Mouse (Mus musculus) heart, postnatal 0 days (tissue): ENCODE data around the gene Sec14l5. TPM values are rescaled to one million over a fixed set of nuclear protein-coding genes. Genes with fewer than 3 reads are reported as not detected.
A peak's percentile ranks its signal among the peaks of the same experiment; 100 is the strongest.
"Not testable (repeated sequence)": the region's sequence is repeated elsewhere in the genome, so short reads cannot be mapped to it uniquely, and the experiment has no call there.

ENCODE experiments used
- ATAC-seq: fragments of 200-750 bp; cut with Nextera tagmentation; 2 replicates; pipeline ENCODE4 v1.8.0; 2017; ENCODE audit warnings: low read depth, moderate number of reproducible peaks, moderate library complexity; ENCODE audit not compliant: insufficient read depth
- DNase-seq: peaks from one replicate; pipeline ENCODE4 v3.0.0-alpha.2; 2016; ENCODE audit warnings: low spot score
- H3K27ac ChIP-seq: fragments of 300-500 bp; sonication (generic); 2 replicates; pipeline ENCODE4 v1.5.1; 2014; ENCODE audit warnings: low read depth, mild to moderate bottlenecking
- H3K27me3 ChIP-seq: fragments of 300-500 bp; sonication (generic); 2 replicates; pipeline ENCODE4 v1.6.1; 2014; ENCODE audit warnings: low read length, mixed read lengths; ENCODE audit not compliant: control insufficient read depth, insufficient read depth
- H3K36me3 ChIP-seq: fragments of 300-500 bp; sonication (generic); replicated peaks from 2 replicates; pipeline ENCODE4 v1.6.1; 2014; ENCODE audit warnings: low read length, mixed read lengths; ENCODE audit not compliant: control insufficient read depth, insufficient read depth
- H3K4me1 ChIP-seq: fragments of 300-500 bp; sonication (generic); 2 replicates; pipeline ENCODE4 v1.6.1; 2014; ENCODE audit warnings: antibody characterized with exemption; ENCODE audit not compliant: control insufficient read depth, insufficient read depth
- H3K4me2 ChIP-seq: fragments of 300-500 bp; sonication (generic); 2 replicates; pipeline ENCODE4 v1.6.1; 2014; ENCODE audit warnings: low read depth, mild to moderate bottlenecking, low read length, moderate library complexity
- H3K4me3 ChIP-seq: fragments of 300-500 bp; sonication (generic); 2 replicates; pipeline ENCODE4 v1.5.1; 2014; ENCODE audit warnings: low read depth, low read length
- H3K9ac ChIP-seq: fragments of 300-500 bp; sonication (generic); replicated peaks from 2 replicates; pipeline ENCODE4 v1.6.1; 2014; ENCODE audit warnings: low read depth, low read length, mixed read lengths
- H3K9me3 ChIP-seq: fragments of 300-500 bp; sonication (generic); replicated peaks from 2 replicates; pipeline ENCODE4 v1.6.1; 2016; ENCODE audit warnings: low read length; ENCODE audit not compliant: control insufficient read depth
- CTCF ChIP-seq: IDR thresholded peaks from 2 replicates; pipeline ENCODE4 v1.5.1; 2016; ENCODE audit warnings: antibody characterized with exemption, control low read depth, low read depth
- EP300 ChIP-seq: IDR thresholded peaks from 2 replicates; pipeline ENCODE4 v1.6.1; 2016; ENCODE audit warnings: antibody characterized with exemption, low read depth
- WGBS: fragments of 180-500 bp; shearing (Covaris S2); extraction: QIAGEN DNeasy Blood & Tissue Kit; methylation state at CpG from one replicate; pipeline ENCODE4 v1.1.7; 2014; 5-methylcytosine and 5-hydroxymethylcytosine counted together
- polyA plus RNA-seq: library from polyadenylated mRNA; unstranded; fragments of >200 nt; fragmentation: Nextera tagmentation; extraction: Ambion mirVana; gene quantifications from 2 replicates; pipeline ENCODE4 v1.2.1, GENCODE M21; 2015
- total RNA-seq: library from RNA; depleted of rRNA; stranded (reverse); fragments of >200 nt; gene quantifications from 2 replicates; pipeline ENCODE4 v1.2.3, GENCODE M21; 2014; ENCODE audit warnings: low replicate concordance

Sec14l5 gene
- total and polyA plus RNA-seq, 2 experiments from 2014 or later, result not detected

GRCm38 (mm10) chr16:5217341-5218133 is 70.6 kb downstream of the Sec14l5 start:
- H3K4me3 ChIP-seq, result no peak overlapping the region
- H3K27me3 ChIP-seq, result no peaks in the 10 kb centered on the region
- DNase-seq (no peak), ATAC-seq (no peak)
- H3K9ac ChIP-seq, result no peak overlapping the region
- 0 out of 2 replicates have a peak, but pooled peaks cover 4% of the 10 kb centered on the region for H3K4me1 ChIP-seq
- TF ChIP-seq CTCF (no peak), EP300 (no peak)
- WGBS, result 73% methylated on average over 5 of the region's 5 CpGs
- H3K9me3 ChIP-seq, result no peaks in the 10 kb centered on the region
- H3K4me2 ChIP-seq, result no peak overlapping the region
- no peak overlapping the region for H3K27ac ChIP-seq
- no peaks in the 10 kb centered on the region for H3K36me3 ChIP-seq

GRCm38 (mm10) chr16:5221403-5221802 is 74.5 kb downstream of the Sec14l5 start:
- ATAC-seq (no peak), DNase-seq (no peak)
- H3K4me1 ChIP-seq, result 0 out of 2 replicates have a peak, but pooled peaks cover 4% of the 10 kb centered on the region
- no peaks in the 10 kb centered on the region for H3K9me3 ChIP-seq
- no peak overlapping the region for H3K4me3 ChIP-seq
- H3K27ac ChIP-seq, result no peak overlapping the region
- no peak for TF ChIP-seq EP300
- no peak for TF ChIP-seq CTCF
- H3K4me2 ChIP-seq, result no peak overlapping the region
- WGBS, result 46% methylated on average over 4 of the region's 4 CpGs
- H3K36me3 ChIP-seq, result no peaks in the 10 kb centered on the region
- no peaks in the 10 kb centered on the region for H3K27me3 ChIP-seq
- no peak overlapping the region for H3K9ac ChIP-seq

GRCm38 (mm10) chr16:5222140-5222539 is 75.2 kb downstream of the Sec14l5 start, which contains the start of gene AU021092:
Gene AU021092, minus strand, starts transcription at chr16:5222299.
- Histone ChIP-seq H3K36me3 (no peaks in the 10 kb centered on the region), H3K4me1 (0 out of 2 replicates have a peak, but pooled peaks cover 4% of the 10 kb centered on the region), H3K4me2 (0 out of 2 replicates have a peak within 1 kb of the TSS, but pooled peaks have one; percentile 25), H3K4me3 (no peak within 1 kb of the TSS), H3K27ac (no peak within 1 kb of the TSS), H3K9me3 (no peaks in the 10 kb centered on the region), H3K9ac (no peak within 1 kb of the TSS), H3K27me3 (no peaks in the 10 kb centered on the region)
- WGBS, result 62% methylated on average over 6 of the region's 6 CpGs
- DNase-seq (no peak), ATAC-seq (no peak)
- no peak for TF ChIP-seq EP300
- no peak for TF ChIP-seq CTCF

- 2% methylated on average over 1 of the region's 1 CpGs for whole genome bisulfite sequencing
- not testable (repeated sequence) for H3K27ac ChIP-seq, H3K36me3 ChIP-seq, ATAC-seq, H3K27me3 ChIP-seq, DNase-seq, H3K4me2 ChIP-seq, H3K4me1 ChIP-seq, H3K4me3 ChIP-seq, H3K9me3 ChIP-seq, H3K9ac ChIP-seq
Observed at GRCm38 (mm10) chr16:5226534-5226933, 79.6 kb downstream of the Sec14l5 start.

- not testable (repeated sequence) for ATAC-seq, H3K4me3 ChIP-seq
- 67% methylated on average over 19 of the region's 19 CpGs for WGBS
Observed at GRCm38 (mm10) chr16:5227501-5227900, 80.6 kb downstream of the Sec14l5 start.

GRCm38 (mm10) chr16:5228103-5228502 is 81.2 kb downstream of the Sec14l5 start:
- not testable (repeated sequence) for H3K4me3 ChIP-seq, DNase-seq, ATAC-seq, H3K27ac ChIP-seq, H3K9me3 ChIP-seq, H3K4me2 ChIP-seq, H3K4me1 ChIP-seq, H3K36me3 ChIP-seq, H3K27me3 ChIP-seq, H3K9ac ChIP-seq
- WGBS, result 89% methylated on average over 3 of the region's 3 CpGs

More at GRCm38 (mm10) chr16:5227501-5227900, 80.6 kb downstream of the Sec14l5 start:
- H3K27me3 ChIP-seq, H3K4me1 ChIP-seq, H3K36me3 ChIP-seq, H3K9ac ChIP-seq, H3K4me2 ChIP-seq, H3K9me3 ChIP-seq, DNase-seq, H3K27ac ChIP-seq: not testable (repeated sequence)
